Mouse (Mus musculus) layer of hippocampus, adult 9-11 months (tissue): ENCODE results near the gene Gm10439.
"Not testable (repeated sequence)": the region's sequence is repeated elsewhere in the genome, so short reads cannot be mapped to it uniquely, and the experiment has no call there.

Source experiments
- DNase-seq: peaks from one replicate; pipeline ENCODE4 v3.0.0; 2022

Gm10439 gene

DNA sequence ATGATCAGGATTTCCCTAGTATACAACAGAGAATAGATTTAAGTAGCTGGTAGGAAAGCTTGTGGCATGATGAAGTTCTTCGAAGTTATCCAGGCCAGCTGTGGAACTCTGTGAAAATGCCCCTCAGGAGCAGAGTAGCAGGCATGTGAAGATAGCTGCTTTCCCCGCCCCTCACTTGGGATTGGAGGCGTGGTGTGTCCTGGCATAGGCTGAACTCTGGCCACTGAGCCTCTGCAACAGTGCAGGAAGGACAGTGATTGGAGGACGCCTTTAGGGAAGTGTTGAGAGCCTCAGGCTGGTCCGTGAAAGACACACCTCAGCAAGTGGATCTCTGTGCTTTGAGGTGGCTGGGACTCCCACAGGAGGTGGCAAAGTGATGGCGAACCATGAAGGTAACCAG, at the start of gene Gm10439:
Gene Gm10439 (plus strand): TSS at position 301 of the 400 bp plus-strand sequence.
- not testable (repeated sequence) for DNase-seq
